Mouse (Mus musculus): ENCODE data around the gene Add2.

The Add2 gene

DNA sequence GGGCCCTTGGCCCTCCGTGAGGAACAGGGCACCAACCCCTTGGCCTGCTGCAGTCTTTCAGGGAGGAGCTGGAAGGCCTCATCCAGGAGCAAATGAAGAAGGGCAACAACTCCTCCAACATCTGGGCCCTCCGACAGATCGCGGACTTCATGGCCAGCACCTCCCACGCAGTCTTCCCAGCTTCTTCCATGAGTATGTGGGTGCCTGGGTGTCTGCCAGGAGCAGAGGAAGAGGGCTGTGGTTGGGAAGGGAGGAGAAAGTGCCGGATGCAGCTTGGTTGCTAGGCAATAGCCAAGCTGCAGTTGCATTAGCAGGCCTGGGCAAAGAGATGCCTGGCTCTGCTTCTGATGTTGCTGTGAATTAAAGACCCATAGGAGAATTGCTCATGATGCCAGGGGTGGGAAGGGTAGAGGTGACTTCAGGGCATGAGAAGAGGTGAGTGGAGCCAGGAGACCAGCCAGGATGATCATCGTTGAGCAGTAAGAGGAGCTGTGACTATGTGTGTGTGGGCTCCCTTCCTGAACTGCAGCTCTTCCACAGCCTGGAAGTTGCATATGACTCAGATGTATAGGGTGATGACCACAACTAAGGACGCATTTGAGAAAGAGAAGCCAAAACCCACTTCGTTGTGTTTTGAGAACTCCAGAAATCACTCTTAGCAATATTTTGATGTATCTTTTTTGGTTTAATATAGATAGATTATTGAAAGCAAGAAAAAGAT lies 58.5 kb downstream of the Add2 start:
- DNase-seq: no peak

DNA sequence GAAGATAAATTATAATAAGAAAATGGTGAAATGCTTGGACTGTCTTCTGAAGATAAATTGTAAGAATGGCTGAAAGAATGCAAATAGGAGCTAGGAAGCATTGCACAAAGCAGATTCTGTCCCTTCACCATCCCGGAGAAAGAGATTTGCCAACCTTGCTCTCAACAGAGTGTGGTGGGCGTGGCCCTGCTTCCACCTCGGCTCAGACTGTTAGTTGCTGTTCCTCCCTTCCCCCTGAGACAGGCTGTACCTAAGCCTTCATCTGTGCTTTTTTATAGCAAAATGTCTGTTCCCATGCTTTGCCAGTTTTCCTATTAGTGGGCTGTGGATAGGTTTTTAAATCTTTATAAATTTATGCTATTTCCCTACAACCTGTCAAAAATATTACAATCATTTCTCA lies 59.3 kb downstream of the Add2 start:
- DNase-seq: no peak

DNA sequence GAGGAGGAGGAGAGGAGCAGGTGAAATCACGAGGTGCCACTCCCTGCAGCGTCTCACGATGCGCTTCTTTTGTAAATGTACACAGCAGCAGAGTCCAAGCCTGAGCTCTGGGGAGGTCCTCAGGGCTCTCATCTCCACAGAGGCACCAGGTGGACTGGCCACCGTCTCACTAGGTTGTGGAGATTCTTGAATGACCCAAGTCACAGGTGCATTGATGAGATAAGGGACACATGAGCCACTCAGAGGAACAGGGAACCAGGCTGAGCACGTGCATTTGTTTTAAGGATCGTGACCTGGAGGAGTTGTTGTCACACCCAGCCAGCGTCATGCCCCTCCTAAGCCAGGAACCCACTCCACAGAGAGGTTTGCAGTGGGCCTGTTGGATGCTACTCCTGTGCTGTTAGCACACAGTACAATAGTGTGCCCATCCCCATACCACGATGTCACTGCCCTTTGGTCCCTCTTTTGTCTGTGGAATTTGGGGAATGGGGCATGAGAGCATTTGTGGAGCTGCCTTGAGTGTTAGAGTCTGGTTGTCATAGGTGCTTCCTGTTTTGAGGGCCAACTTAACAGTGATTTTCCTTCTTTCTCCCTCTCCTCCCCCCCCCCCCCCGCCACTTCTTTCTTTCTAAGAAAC lies 65.8 kb downstream of the Add2 start:
- no peak for DNase-seq

DNA sequence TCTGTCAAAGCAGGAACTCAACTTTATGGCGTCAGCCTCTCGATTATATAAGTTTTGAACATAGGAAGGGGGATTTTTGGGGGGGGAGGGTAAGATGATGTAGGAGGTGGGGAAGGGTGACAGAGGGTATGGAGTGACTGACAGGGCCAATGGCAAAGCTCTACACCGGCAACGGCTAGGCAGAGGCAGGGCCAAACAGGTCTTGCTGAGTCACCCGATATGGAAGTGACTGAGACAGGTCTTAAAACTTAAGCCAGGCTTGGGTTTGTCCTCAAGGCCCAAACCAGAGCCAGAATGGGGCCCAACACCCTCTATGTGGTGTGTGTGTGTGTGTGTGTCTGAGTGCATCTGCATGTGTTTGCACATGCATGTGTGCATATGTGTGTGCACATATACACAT lies 67.0 kb downstream of the Add2 start:
- DNase-seq: no peak

DNA sequence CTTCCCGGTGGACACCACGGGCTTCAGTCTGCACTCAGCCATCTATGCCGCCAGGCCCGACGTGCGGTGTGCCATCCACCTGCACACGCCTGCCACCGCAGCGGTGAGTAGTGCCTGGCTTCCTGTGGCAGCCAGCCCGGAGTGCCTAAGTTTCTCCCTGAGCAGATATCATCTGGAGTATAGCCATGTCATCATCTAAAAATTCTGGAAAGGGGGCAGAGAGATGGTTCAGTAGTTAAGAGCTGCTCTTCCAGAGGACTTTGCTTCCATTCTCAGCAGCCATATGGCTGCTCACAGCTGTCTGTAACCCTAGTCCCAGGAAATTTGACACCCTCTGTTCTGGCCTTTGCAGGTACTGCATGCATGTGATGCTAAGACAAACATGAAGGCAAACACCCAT lies 68.3 kb downstream of the Add2 start:
- DNase-seq: no peak

DNA sequence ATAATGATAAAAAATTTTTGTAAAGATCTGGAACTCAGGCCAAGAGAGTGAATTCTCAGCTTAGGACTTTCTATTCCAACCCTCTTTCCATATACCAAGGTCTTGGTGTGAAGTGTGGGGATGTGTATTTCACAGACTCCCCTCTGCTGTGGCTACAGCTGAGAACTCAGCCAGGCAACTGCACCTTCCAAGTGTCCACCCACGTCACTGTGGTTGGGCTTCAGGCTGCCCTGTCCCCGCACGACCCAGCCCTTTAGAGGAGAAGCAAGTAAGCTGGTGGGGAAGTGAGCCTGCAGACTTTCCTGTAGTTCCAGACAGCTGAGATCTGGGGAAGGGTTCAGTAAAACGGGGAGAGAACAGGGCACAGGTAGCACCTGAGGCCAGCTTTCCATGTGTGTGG lies 68.7 kb downstream of the Add2 start:
- DNase-seq: no peak

DNA sequence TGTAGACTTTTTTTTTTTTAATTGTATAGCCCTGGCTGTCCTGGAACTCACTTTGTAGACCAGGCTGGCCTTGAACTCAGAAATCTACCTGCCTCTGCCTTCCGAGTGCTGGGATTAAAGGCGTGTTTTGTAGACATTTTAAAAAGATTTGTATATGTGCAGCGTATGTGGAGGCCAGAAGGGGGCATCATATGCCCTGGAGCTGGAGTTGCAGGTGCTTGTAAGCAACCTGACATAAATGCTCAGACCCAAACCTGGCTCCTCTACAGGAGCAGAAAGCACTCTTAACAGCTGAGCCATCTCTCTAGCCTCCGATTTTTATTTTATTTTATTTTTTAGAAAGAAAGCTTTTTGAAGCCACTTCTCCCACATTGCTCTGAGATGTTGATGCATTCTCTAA lies 70.5 kb downstream of the Add2 start:
- no peak for DNase-seq

DNA sequence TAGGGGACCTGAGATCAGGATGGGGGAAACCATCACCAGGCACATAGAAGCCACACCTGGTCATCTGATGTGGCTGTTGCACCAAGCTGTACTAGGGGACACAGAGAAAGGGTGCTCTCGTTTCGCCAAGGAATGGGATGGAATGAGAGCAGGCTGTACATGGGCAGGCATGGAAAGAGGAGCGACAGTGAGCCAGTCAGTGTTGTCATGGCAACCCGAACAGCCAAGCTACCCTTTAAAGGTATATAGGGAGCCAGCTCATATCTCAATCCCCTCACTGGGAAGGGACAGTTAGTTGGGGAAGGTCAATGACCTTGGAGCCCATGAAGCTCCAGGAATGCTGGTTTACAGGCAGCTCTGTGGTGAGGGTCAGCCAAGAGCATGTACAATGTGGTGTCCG lies 73.0 kb downstream of the Add2 start:
- no peak for DNase-seq

DNA sequence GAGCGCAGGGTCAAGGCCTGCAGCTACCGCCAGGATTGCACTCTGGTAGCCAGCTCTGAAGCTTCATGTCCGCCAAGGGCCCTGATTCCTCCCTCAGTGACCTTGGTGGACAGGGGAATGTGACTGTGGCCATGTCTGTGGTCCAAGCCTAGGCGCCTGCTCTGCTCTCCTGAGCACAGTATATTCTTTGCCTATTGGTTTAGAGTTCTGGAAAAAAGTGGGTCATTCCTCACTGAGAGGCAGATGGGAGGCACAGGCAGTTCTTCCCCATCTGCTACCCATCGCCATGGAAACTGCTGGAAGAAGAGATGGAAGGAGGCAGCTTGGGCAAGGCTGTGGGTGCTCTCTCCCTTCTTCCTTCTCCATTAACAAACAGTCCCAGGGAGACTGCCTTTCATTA lies 74.4 kb downstream of the Add2 start:
- no peak for DNase-seq

GRCm38 (mm10) chr6:86103614-86104013 lies 75.1 kb downstream of the Add2 start:
- DNase-seq: no peak

GRCm38 (mm10) chr6:86104719-86105118 lies 76.2 kb downstream of the Add2 start:
- no peak for DNase-seq

DNA sequence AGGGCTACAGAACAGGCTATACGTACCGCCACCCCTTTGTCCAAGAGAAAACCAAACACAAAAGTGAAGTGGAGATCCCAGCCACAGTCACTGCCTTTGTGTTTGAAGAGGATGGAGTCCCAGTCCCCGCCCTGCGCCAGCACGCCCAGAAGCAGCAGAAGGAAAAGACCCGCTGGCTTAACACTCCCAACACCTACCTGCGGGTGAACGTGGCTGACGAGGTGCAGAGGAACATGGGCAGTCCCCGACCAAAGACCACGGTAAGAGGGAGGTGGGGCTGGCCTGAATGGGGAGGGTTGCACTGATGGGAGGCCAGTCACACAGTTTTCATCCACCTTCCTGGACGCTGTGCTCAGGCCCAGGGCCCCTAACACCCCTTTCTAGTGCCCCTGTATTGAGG lies 77.6 kb downstream of the Add2 start:
- no peak for DNase-seq

DNA sequence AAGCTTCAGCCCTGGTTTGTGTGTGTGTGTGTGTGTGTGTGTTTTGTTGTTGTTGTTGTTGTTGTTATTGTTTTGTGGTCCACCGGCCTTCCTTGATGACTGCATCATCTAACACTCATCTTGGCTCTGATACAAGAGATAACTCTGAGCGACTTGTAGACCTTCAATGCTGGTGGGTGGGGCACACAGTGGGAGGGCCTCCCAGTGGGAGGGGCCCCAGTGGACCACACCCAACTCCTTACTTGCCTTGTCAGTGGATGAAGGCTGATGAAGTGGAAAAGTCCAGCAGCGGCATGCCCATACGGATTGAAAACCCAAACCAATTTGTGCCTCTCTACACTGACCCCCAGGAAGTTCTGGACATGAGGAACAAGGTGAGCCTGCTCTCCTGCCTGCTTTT lies 78.6 kb downstream of the Add2 start:
- no peak for DNase-seq

GRCm38 (mm10) chr6:86115843-86116242 lies 87.4 kb downstream of the Add2 start:
- DNase-seq: no peak

GRCm38 (mm10) chr6:86123057-86123456 lies 94.6 kb downstream of the Add2 start:
- no peak for DNase-seq

- no peak for DNase-seq
These were observed 97.3 kb downstream of the Add2 start for GRCm38 (mm10) chr6:86125761-86126160.

- DNase-seq: peak; percentile 64
These were observed 98.6 kb downstream of the Add2 start for GRCm38 (mm10) chr6:86126953-86127581.

- DNase-seq: peak; percentile 38
These were observed 100.0 kb downstream of the Add2 start for GRCm38 (mm10) chr6:86128504-86128903.

- no peak for DNase-seq
These were observed 101.5 kb downstream of the Add2 start for GRCm38 (mm10) chr6:86129872-86130498.

DNA sequence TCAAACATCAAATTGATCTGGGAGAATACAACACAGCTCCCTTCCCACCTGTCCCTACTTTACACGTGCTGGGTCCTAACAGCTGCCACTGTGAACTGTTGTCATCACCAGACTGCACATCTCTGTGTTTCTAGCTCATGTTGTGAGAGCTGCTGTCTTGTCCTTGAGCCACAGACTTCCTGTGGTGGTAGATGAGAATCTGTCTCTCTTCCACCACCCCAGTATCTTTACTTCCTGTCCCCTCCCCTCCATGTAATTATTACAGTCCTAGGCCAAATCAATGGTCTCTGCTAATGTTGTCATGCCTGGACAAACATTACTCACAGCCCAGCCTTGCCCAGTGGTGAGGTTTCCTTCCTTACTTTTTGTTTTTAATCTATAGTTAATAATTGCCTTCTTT lies 105.4 kb downstream of the Add2 start:
- DNase-seq: peak; percentile 16

DNA sequence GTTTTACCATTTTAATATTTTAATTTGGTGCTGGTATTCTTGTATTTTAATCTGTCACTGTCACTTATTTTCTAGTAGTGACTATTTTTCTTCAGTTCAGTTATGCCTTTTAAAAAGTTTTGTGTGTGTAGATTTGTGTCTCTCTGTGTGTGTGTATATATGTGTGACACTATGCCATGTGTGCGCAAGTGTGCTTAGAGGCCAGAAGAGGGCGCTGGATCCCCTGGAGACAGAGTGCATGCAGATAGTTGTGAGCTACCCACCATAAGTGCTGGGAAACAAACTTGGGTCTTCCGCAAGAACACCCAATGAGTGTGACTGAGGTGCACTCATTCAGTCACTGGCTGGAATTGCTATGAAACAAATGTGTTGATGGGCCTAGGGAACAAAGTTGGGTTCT lies 107.7 kb downstream of the Add2 start:
- DNase-seq: no peak

GRCm38 (mm10) chr6:86141284-86141683 lies 112.8 kb downstream of the Add2 start:
- DNase-seq: no peak

DNA sequence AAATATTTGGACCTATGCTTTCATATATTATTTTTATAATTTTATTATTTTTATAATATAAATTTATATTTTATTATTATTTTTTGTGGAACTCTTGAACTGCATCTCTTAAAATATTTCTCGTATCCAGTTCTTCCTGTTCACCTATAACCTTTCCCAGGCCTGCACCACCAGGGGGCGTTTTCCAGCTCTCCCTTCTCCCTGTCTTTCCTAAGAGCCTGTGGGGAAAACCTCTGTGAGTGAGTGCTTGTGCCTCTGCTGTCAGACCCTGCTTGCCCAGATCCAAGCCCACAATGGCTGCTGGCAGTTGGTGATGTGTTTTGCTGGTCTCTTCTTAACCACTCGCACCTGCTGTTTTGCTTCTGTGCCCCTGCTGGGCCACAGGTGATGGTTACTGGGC lies 113.3 kb downstream of the Add2 start:
- peak; percentile 70 for DNase-seq

DNA sequence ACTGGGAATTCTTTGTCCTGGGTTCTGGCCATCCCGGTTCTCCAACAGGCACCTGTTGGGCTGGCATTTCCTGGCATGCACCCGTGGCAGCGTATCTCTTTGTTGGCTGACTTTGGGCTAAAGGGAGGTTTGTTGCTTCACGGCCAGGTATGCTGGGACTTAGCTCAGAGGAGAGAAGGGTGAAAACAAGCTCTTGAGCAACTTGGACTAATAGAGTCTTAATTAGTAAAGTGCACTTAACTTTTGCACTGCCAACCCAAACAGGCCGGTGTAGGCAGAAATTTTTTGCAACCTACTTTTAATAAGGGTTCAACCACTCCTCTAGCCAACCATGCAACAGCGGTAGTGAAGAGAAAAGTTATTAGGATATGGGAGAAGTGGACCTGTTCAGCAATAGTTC lies 116.5 kb downstream of the Add2 start:
- DNase-seq: no peak
